Mouse (Mus musculus) heart, postnatal 0 days (tissue): Measurements from ENCODE around the gene Gm20708. TPM values are rescaled to one million over a fixed set of nuclear protein-coding genes. Genes with fewer than 3 reads are reported as not detected.

ENCODE experiments used
- ATAC-seq: fragments of 200-750 bp; cut with Nextera tagmentation; 2 replicates; pipeline ENCODE4 v1.8.0; 2017; ENCODE audit warnings: low read depth, moderate number of reproducible peaks, moderate library complexity; ENCODE audit not compliant: insufficient read depth
- DNase-seq: peaks from one replicate; pipeline ENCODE4 v3.0.0-alpha.2; 2016; ENCODE audit warnings: low spot score
- H3K27ac ChIP-seq: fragments of 300-500 bp; sonication (generic); 2 replicates; pipeline ENCODE4 v1.5.1; 2014; ENCODE audit warnings: low read depth, mild to moderate bottlenecking
- H3K27me3 ChIP-seq: fragments of 300-500 bp; sonication (generic); 2 replicates; pipeline ENCODE4 v1.6.1; 2014; ENCODE audit warnings: low read length, mixed read lengths; ENCODE audit not compliant: control insufficient read depth, insufficient read depth
- H3K36me3 ChIP-seq: fragments of 300-500 bp; sonication (generic); replicated peaks from 2 replicates; pipeline ENCODE4 v1.6.1; 2014; ENCODE audit warnings: low read length, mixed read lengths; ENCODE audit not compliant: control insufficient read depth, insufficient read depth
- H3K4me1 ChIP-seq: fragments of 300-500 bp; sonication (generic); 2 replicates; pipeline ENCODE4 v1.6.1; 2014; ENCODE audit warnings: antibody characterized with exemption; ENCODE audit not compliant: control insufficient read depth, insufficient read depth
- H3K4me2 ChIP-seq: fragments of 300-500 bp; sonication (generic); 2 replicates; pipeline ENCODE4 v1.6.1; 2014; ENCODE audit warnings: low read depth, mild to moderate bottlenecking, low read length, moderate library complexity
- H3K4me3 ChIP-seq: fragments of 300-500 bp; sonication (generic); 2 replicates; pipeline ENCODE4 v1.5.1; 2014; ENCODE audit warnings: low read depth, low read length
- H3K9ac ChIP-seq: fragments of 300-500 bp; sonication (generic); replicated peaks from 2 replicates; pipeline ENCODE4 v1.6.1; 2014; ENCODE audit warnings: low read depth, low read length, mixed read lengths
- H3K9me3 ChIP-seq: fragments of 300-500 bp; sonication (generic); replicated peaks from 2 replicates; pipeline ENCODE4 v1.6.1; 2016; ENCODE audit warnings: low read length; ENCODE audit not compliant: control insufficient read depth
- CTCF ChIP-seq: IDR thresholded peaks from 2 replicates; pipeline ENCODE4 v1.5.1; 2016; ENCODE audit warnings: antibody characterized with exemption, control low read depth, low read depth
- EP300 ChIP-seq: IDR thresholded peaks from 2 replicates; pipeline ENCODE4 v1.6.1; 2016; ENCODE audit warnings: antibody characterized with exemption, low read depth
- WGBS: fragments of 180-500 bp; shearing (Covaris S2); extraction: QIAGEN DNeasy Blood & Tissue Kit; methylation state at CpG from one replicate; pipeline ENCODE4 v1.1.7; 2014; 5-methylcytosine and 5-hydroxymethylcytosine counted together
- polyA plus RNA-seq: library from polyadenylated mRNA; unstranded; fragments of >200 nt; fragmentation: Nextera tagmentation; extraction: Ambion mirVana; gene quantifications from 2 replicates; pipeline ENCODE4 v1.2.1, GENCODE M21; 2015
- total RNA-seq: library from RNA; depleted of rRNA; stranded (reverse); fragments of >200 nt; gene quantifications from 2 replicates; pipeline ENCODE4 v1.2.3, GENCODE M21; 2014; ENCODE audit warnings: low replicate concordance

The Gm20708 gene
- total and polyA plus RNA-seq, 2 experiments from 2014 or later, result 0.68 to 2.6 TPM

DNA sequence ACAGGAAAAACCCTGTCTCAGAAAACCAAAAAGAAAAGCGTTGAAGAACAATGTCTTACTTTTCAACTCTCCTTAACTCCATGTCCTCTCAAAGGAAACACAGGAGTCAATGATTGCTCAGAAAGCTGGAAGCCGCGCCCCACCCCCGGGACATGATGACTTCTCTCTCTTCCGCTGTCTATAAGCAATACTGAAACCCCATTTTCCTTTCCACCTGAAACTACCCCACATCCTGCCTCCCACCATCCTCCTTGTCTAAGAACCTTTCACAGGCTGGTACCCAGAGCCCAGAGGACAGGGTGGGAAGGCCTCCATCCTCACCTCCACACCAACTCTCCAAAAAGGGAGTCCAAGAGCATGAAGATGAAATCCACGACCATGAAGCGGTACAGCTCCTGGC is 37.1 kb upstream of the Gm20708 start:
- Histone ChIP-seq H3K27ac (no peak overlapping the region), H3K4me2 (no peak overlapping the region), H3K27me3 (no peaks in the 10 kb centered on the region), H3K36me3 (peaks cover 50% of the 10 kb centered on the region), H3K9ac (no peak overlapping the region), H3K4me1 (no peaks in the 10 kb centered on the region), H3K4me3 (no peak overlapping the region), H3K9me3 (no peaks in the 10 kb centered on the region)
- DNase-seq (no peak), ATAC-seq (no peak)
- TF ChIP-seq CTCF, result no peak
- WGBS, result 90% methylated on average over 7 of the region's 7 CpGs

DNA sequence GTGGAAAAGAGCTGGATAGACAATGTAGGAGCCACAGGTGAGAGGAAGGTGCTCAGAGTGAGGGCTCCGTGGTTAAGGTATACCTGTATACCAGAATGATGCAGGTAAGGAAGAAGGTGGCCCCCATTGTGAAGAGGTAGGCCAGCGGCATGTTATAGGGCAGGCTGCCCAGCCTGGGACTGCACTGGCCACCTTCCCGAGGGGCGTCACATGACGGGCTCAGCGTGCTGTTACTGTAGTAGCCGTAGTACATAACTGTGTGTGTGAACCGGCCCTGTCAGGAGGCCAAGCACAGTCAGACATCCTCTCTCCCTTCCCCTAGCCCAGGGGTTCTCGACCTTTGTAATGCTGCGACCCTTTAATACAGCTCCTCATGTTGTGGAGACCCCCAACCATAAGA is 34.5 kb upstream of the Gm20708 start:
- no peak for ATAC-seq
- 88% methylated on average over 10 of the region's 10 CpGs for WGBS
- H3K9me3 ChIP-seq, result no peaks in the 10 kb centered on the region
- H3K27me3 ChIP-seq, result no peaks in the 10 kb centered on the region
- no peak for TF ChIP-seq EP300
- TF ChIP-seq CTCF, result no peak
- no peak overlapping the region for H3K4me2 ChIP-seq
- no peak overlapping the region for H3K27ac ChIP-seq
- H3K4me3 ChIP-seq, result no peak overlapping the region
- H3K36me3 ChIP-seq, result peaks cover 47% of the 10 kb centered on the region
- no peak overlapping the region for H3K9ac ChIP-seq
- peaks cover 14% of the 10 kb centered on the region for H3K4me1 ChIP-seq
- DNase-seq, result no peak

- DNase-seq (no peak), ATAC-seq (no peak)
- TF ChIP-seq CTCF (no peak), EP300 (no peak)
- Histone ChIP-seq H3K9ac (no peak overlapping the region), H3K4me1 (peaks cover 18% of the 10 kb centered on the region), H3K9me3 (no peaks in the 10 kb centered on the region), H3K27me3 (no peaks in the 10 kb centered on the region), H3K4me2 (no peak overlapping the region), H3K4me3 (no peak overlapping the region), H3K36me3 (peaks cover 47% of the 10 kb centered on the region), H3K27ac (no peak overlapping the region)
- 93% methylated on average over 11 of the region's 13 CpGs for WGBS
Observed at GRCm38 (mm10) chr11:117775540-117775939, 33.9 kb upstream of the Gm20708 start.

DNA sequence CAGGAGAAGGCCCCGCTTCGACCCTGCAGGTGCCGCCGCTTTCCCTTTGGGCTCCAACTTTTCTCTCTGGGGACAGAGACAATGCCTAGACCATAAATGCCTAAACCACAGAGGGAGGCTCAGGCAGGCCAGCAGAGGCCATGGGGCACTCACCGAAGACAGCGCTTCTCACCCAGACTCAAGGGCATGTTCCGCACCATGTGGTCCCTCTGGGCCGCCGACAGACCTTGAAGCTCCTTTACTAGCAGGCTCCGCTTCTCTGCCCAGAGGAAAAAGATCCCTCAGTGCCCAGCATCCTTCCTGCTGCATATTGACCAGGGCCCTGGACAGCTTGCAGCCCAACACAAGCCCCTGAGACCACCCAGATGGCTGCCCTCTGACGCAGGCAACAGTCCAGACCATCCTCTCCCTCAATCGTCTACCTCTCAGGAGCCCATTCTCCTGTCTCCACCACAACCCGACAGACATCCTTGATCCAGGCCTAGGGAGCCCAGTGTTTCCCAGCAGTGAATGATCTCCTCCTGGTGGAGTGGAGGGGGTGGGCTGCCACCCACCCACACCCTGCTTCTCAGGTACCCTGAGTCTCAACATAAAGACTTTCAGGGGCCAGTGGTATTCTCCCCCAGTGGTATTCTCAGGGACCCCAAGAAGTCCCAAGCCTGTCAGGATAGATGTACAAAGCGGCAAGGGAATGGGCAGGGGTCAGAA is 33.2 kb upstream of the Gm20708 start:
- no peak overlapping the region for H3K27ac ChIP-seq
- TF ChIP-seq EP300 (no peak), CTCF (no peak)
- ATAC-seq (no peak), DNase-seq (no peak)
- H3K36me3 ChIP-seq, result peaks cover 46% of the 10 kb centered on the region
- no peak overlapping the region for H3K4me2 ChIP-seq
- no peaks in the 10 kb centered on the region for H3K27me3 ChIP-seq
- no peak overlapping the region for H3K4me3 ChIP-seq
- no peak overlapping the region for H3K9ac ChIP-seq
- H3K4me1 ChIP-seq, result peaks cover 21% of the 10 kb centered on the region
- WGBS, result 91% methylated on average over 14 of the region's 14 CpGs
- H3K9me3 ChIP-seq, result no peaks in the 10 kb centered on the region

DNA sequence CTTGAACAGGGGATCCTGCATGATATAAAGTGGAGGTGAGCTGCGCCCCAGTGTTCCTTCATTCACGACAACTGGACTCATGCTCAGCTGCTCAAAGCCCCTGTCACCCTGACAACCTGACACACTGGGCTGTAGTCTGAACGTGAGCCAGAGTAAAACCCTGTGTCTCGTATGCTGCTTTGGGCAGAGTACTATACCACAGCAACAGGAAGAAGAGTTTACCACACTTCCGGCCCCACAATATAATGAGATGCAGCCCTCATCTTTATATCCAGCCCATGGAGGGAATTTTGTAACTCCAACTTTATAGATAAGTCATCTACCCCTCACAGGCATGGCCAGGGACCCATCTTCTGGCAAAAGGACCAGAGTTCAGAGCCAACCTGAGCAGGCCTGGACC is 32.4 kb upstream of the Gm20708 start:
- H3K4me1 ChIP-seq, result peaks cover 30% of the 10 kb centered on the region
- H3K36me3 ChIP-seq, result peaks cover 40% of the 10 kb centered on the region
- no peak for ATAC-seq
- H3K4me2 ChIP-seq, result no peak overlapping the region
- peak overlapping the region; percentile 36; the same call in 1 of the 2 replicates for H3K27ac ChIP-seq
- no peaks in the 10 kb centered on the region for H3K9me3 ChIP-seq
- no peak for DNase-seq
- TF ChIP-seq CTCF (no peak), EP300 (no peak)
- no peak overlapping the region for H3K9ac ChIP-seq
- H3K4me3 ChIP-seq, result no peak overlapping the region
- WGBS, result 90% methylated on average over 5 of the region's 5 CpGs
- H3K27me3 ChIP-seq, result no peaks in the 10 kb centered on the region

GRCm38 (mm10) chr11:117778031-117778430 is 31.4 kb upstream of the Gm20708 start:
- Histone ChIP-seq H3K27me3 (no peaks in the 10 kb centered on the region), H3K4me2 (no peak overlapping the region), H3K27ac (peak overlapping the region; percentile 97; the same call in 1 of the 2 replicates), H3K9me3 (no peaks in the 10 kb centered on the region), H3K4me1 (peaks cover 30% of the 10 kb centered on the region), H3K36me3 (peaks cover 36% of the 10 kb centered on the region), H3K4me3 (no peak overlapping the region), H3K9ac (no peak overlapping the region)
- no peak for TF ChIP-seq CTCF
- no peak for DNase-seq
- ATAC-seq, result no peak
- 89% methylated on average over 11 of the region's 11 CpGs for WGBS
